Mouse (Mus musculus) kidney, adult 2 months (tissue): Measurements from ENCODE around the gene Tmprss3.

Source experiments
- CTCF ChIP-seq: fragments of 200-500 bp; conservative IDR thresholded peaks from 2 replicates; pipeline ENCODE4 v1.5.1; 2011; ENCODE audit warnings: low read depth, mild to moderate bottlenecking, control low read depth, low read length, moderate library complexity, mixed read lengths; ENCODE audit not compliant: insufficient read depth, insufficient read length
- POLR2A ChIP-seq: fragments of 200-500 bp; IDR thresholded peaks from one replicate; pipeline ENCODE4 v1.6.1; 2011; ENCODE audit warnings: low read depth, low read length, control low read depth

- no peak for TF ChIP-seq POLR2A
- no peak for TF ChIP-seq CTCF
Observed at GRCm38 (mm10) chr17:31211881-31212280, 13.1 kb upstream of the Tmprss3 start.
